Mouse (Mus musculus) intestine, embryonic 16.5 days (tissue): ENCODE data around the gene Dclk1. TPM values are rescaled to one million over a fixed set of nuclear protein-coding genes. Genes with fewer than 3 reads are reported as not detected.

Source experiments
- ATAC-seq: fragments of 200-750 bp; cut with Nextera tagmentation; 2 replicates; pipeline ENCODE4 v1.8.0; 2017; ENCODE audit warnings: moderate TSS enrichment, moderate library complexity
- H3K27ac ChIP-seq: fragments of 300-500 bp; sonication (generic); 2 replicates; pipeline ENCODE4 v1.5.1; 2014; ENCODE audit warnings: mild to moderate bottlenecking, low read length
- H3K27me3 ChIP-seq: fragments of 300-500 bp; sonication (generic); replicated peaks from 2 replicates; pipeline ENCODE4 v1.6.1; 2014; ENCODE audit warnings: low read length, control low read depth, mixed read lengths; ENCODE audit not compliant: control insufficient read depth, insufficient read depth
- H3K36me3 ChIP-seq: fragments of 300-500 bp; sonication (generic); 2 replicates; pipeline ENCODE4 v1.6.1; 2014; ENCODE audit warnings: low read length, control low read depth; ENCODE audit not compliant: control insufficient read depth, insufficient read depth
- H3K4me1 ChIP-seq: fragments of 300-500 bp; sonication (generic); 2 replicates; pipeline ENCODE4 v1.6.1; 2014; ENCODE audit warnings: low read length, control low read depth, mixed read lengths; ENCODE audit not compliant: control insufficient read depth, insufficient read depth
- H3K4me2 ChIP-seq: fragments of 300-500 bp; sonication (generic); 2 replicates; pipeline ENCODE4 v1.6.1; 2014; ENCODE audit warnings: low read depth, low read length, control low read depth
- H3K4me3 ChIP-seq: fragments of 300-500 bp; sonication (generic); 2 replicates; pipeline ENCODE4 v1.5.1; 2014; ENCODE audit warnings: mild to moderate bottlenecking, low read length
- H3K9ac ChIP-seq: fragments of 300-500 bp; sonication (generic); 2 replicates; pipeline ENCODE4 v1.6.1; 2014; ENCODE audit warnings: low read depth, low read length
- H3K9me3 ChIP-seq: fragments of 300-500 bp; sonication (generic); 2 replicates; pipeline ENCODE4 v1.6.1; 2016; ENCODE audit warnings: low read length, control low read depth; ENCODE audit not compliant: control insufficient read depth
- WGBS: fragments of 180-500 bp; shearing (Covaris S2); extraction: QIAGEN DNeasy Blood & Tissue Kit; methylation state at CpG from one replicate; pipeline ENCODE4 v1.1.7; 2014; 5-methylcytosine and 5-hydroxymethylcytosine counted together
- polyA plus RNA-seq: library from polyadenylated mRNA; unstranded; fragments of >200 nt; fragmentation: Nextera tagmentation; extraction: Ambion mirVana; gene quantifications from 2 replicates; pipeline ENCODE4 v1.2.1, GENCODE M21; 2015

Gene Dclk1
- polyA plus RNA-seq, 1 experiment from 2014 or later: 11.6 TPM

DNA sequence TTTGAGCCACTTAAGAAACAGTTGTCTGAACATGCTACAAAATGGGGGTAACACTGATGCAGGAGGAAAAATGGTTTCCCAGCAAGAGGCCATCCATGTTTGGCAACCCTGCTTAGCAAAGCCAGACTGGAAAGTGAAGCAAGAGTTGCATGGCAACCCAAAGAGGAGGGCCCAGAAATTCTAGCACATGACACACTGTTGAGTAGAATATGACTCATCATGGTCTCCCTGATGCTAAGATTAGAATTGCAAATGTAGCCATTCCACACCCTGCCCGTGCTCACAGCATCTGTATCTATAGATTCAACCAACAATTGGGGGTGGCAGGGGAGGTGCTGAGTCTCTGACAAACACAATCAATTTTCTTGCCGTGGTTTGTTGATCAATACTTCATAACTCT, 154.6 kb downstream of the Dclk1 start:
- Histone ChIP-seq H3K9me3 (no peaks in the 10 kb centered on the region), H3K27me3 (no peaks in the 10 kb centered on the region), H3K27ac (no peak overlapping the region), H3K36me3 (no peaks in the 10 kb centered on the region), H3K4me1 (no peaks in the 10 kb centered on the region), H3K4me3 (no peak overlapping the region), H3K9ac (no peak overlapping the region), H3K4me2 (no peak overlapping the region)
- ATAC-seq: no peak
- 73% methylated on average over 2 of the region's 2 CpGs for WGBS

DNA sequence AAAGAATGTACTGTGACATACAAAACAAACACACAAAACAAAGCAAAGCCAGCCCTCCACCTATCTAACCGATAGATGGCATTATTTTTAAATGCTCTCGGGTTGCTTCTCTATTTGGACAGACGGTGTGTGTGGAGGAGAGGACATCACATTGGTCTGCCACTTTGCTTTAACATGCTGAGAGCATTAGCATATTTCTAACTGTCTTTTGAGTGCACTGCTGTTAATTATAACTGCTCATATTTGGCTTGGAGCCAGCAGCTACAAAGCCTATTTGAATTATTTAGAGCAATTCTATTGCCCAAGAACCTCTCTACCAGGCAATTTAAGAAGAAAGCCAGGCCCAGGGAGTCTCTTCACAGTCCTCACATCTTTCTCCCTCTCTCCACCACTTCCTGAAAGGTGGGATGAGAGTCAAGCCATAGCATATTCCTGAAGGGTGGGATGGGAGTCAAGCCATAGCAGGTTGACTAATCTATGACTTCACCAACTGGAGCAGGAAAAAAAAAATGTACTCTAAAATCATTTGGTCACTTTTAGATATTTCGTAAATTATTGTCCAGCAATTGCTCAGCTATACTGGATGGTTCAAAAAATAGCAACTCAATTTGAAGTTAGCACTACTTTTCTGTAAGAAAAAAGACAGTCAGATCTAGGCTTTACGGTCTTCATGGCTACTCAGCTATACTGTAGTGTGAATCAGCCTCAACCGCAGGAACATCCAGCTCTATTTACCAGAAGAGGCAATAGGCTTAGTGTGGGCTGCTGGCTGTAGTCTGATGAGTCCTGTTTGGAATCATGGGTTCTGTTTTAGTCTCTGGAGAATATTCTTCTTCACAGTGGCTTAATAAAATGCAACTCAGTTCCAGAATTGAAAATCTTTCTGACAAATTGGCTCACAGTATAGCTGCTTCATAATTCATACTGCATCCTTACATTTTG, 155.9 kb downstream of the Dclk1 start:
- no peak overlapping the region for H3K4me3 ChIP-seq
- 79% methylated on average over 6 of the region's 6 CpGs for WGBS
- no peak for ATAC-seq

DNA sequence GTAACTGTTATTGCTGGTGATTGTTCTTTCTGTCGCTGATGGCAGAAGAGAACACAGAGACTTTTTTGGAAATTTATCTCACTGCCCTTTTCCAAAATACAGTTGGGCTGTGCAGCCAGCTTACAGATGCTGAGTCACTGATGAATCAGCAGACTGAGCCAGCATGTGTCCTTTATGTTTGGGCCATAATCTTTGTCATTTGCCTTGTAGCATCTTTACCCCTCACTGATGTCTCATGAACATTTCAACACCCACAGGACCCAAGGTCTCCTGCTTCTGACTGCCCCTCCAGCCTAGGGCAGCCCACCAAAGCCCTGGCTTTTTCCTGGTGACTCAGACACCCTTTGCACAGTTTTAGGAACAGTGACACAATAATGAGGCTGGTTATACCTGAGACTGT, 159.1 kb downstream of the Dclk1 start:
- Histone ChIP-seq H3K36me3 (no peaks in the 10 kb centered on the region), H3K4me1 (no peaks in the 10 kb centered on the region), H3K9ac (no peak overlapping the region), H3K9me3 (no peaks in the 10 kb centered on the region), H3K4me2 (no peak overlapping the region), H3K27ac (no peak overlapping the region), H3K4me3 (no peak overlapping the region), H3K27me3 (no peaks in the 10 kb centered on the region)
- no peak for ATAC-seq
- WGBS: 62% methylated on average over 1 of the region's 1 CpGs

More for the DNA sequence above, 155.9 kb downstream of the Dclk1 start:
- Histone ChIP-seq H3K9ac (no peak overlapping the region), H3K4me1 (no peaks in the 10 kb centered on the region), H3K27me3 (no peaks in the 10 kb centered on the region), H3K36me3 (no peaks in the 10 kb centered on the region), H3K27ac (no peak overlapping the region), H3K4me2 (no peak overlapping the region), H3K9me3 (no peaks in the 10 kb centered on the region)

DNA sequence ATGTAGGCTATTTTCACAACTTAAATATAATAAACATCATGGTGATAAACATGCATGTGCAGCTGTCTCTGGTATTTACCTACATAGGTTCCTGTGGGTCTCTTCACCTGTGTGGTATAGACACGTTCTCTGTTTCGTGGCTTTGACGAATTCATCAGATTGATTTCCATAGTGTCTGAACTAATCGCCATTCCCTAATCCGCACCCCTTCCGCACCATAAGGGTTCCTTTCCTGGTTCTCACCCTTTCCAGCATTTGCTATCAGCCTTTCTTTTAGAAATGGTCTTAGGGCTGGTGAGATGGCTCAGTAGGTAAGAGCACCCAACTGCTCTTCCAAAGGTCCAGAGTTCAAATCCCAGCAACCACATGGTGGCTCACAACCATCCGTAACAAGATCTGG, 162.6 kb downstream of the Dclk1 start:
- Histone ChIP-seq H3K4me2 (no peak overlapping the region), H3K4me1 (no peaks in the 10 kb centered on the region), H3K27ac (no peak overlapping the region), H3K4me3 (no peak overlapping the region), H3K27me3 (no peaks in the 10 kb centered on the region), H3K9me3 (no peaks in the 10 kb centered on the region), H3K36me3 (no peaks in the 10 kb centered on the region), H3K9ac (no peak overlapping the region)
- no peak for ATAC-seq
- 93% methylated on average over 7 of the region's 7 CpGs for WGBS

DNA sequence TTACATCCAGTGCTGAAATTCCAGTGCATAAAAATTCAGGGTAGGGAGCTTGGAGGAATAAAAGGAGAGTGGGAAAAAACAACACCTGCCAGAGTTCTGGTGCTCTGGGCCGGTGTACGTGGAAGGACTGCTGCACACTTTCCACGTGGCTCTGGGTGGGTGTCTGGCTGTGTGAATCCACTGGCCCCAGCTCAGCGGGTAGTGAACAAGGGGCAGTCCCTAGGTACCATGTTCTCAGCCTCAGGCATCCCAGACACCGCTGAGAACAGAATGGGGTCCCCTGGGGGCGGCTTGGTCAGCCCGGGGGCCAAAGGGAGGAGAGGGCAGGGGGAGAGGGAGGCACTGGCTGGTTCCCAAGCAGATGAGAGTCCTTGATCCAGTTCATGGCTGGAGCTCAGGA, 164.5 kb downstream of the Dclk1 start:
- H3K4me2 ChIP-seq: no peak overlapping the region
- H3K4me1 ChIP-seq: no peaks in the 10 kb centered on the region
- H3K9ac ChIP-seq: no peak overlapping the region
- WGBS: 77% methylated on average over 7 of the region's 7 CpGs
- no peak overlapping the region for H3K27ac ChIP-seq
- H3K4me3 ChIP-seq: no peak overlapping the region
- H3K9me3 ChIP-seq: no peaks in the 10 kb centered on the region
- no peak for ATAC-seq
- no peaks in the 10 kb centered on the region for H3K27me3 ChIP-seq
- no peaks in the 10 kb centered on the region for H3K36me3 ChIP-seq

DNA sequence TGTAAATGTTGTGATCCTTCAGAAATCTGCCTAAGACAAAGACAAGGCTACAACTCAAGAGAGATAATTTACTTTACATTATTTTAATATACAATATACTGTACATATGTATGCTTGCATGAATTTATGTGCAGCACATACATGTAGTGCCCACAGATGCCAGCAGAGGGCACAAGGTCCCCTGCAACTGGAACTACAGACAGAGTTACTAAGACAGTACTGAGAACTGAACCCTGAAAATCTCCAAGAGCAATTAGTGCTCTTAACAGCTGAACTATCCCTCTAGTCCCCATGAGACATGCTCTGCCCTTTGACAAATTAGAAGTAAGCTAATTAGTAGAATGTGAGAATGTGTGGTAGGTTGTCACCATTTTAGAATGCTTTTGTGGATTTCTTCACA, 169.4 kb downstream of the Dclk1 start:
- no peaks in the 10 kb centered on the region for H3K27me3 ChIP-seq
- ATAC-seq: no peak
- H3K9ac ChIP-seq: no peak overlapping the region

DNA sequence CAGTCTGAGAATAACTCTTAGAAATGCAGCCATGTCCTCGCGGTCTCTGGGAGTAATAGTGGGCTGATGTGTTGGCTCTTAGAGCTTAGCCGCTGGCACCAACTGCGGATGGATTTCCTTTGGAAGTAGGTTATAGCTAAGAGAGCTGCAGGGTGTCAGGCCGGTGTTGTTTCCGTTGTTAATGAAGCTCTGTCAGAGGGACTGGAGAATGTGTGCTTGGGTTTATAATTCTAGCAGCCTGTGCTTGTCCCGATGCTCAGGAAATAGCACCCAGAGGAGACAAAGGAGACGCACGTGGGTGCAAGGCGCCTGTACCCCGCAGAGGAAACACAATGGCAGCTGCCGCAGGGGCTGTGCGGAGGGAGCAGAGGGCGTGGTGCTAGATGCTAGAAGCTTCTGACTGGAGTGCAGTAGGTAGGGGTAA, 173.4 kb downstream of the Dclk1 start:
- no peak overlapping the region for H3K4me3 ChIP-seq
- no peaks in the 10 kb centered on the region for H3K9me3 ChIP-seq
- no peak overlapping the region for H3K27ac ChIP-seq
- H3K36me3 ChIP-seq: no peaks in the 10 kb centered on the region
- no peak for ATAC-seq
- WGBS: 24% methylated on average over 14 of the region's 14 CpGs
- no peaks in the 10 kb centered on the region for H3K4me1 ChIP-seq
- 0 out of 2 replicates have a peak overlapping the region, but pooled peaks have one; percentile 33 for H3K4me2 ChIP-seq
- H3K27me3 ChIP-seq: no peaks in the 10 kb centered on the region
- H3K9ac ChIP-seq: no peak overlapping the region

More for the DNA sequence above, 169.4 kb downstream of the Dclk1 start:
- H3K4me2 ChIP-seq: no peak overlapping the region
- H3K9me3 ChIP-seq: no peaks in the 10 kb centered on the region
- no peaks in the 10 kb centered on the region for H3K36me3 ChIP-seq
- H3K4me1 ChIP-seq: no peaks in the 10 kb centered on the region
- no peak overlapping the region for H3K4me3 ChIP-seq
- no peak overlapping the region for H3K27ac ChIP-seq

DNA sequence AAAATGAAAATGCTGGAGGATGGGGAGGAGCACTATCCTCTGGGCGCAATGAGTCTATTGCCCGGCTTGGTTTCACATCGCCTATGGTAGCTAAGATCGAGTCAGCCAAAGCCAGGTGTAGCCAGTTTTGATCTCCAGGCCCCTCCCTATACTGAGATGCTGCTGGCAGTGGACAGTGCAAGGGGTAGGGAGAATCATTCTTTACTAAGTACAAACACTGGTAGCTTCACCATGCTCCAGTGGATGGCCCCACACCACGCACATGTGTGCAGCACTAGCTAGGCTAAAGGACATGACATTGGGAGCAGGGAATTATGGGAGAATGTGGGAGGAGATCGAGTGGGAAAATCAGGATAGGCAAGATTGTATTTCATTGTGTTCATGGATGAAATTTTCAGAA, 176.7 kb downstream of the Dclk1 start:
- no peaks in the 10 kb centered on the region for H3K4me1 ChIP-seq
- ATAC-seq: no peak
- 76% methylated on average over 6 of the region's 6 CpGs for WGBS
- H3K4me3 ChIP-seq: no peak overlapping the region
- no peak overlapping the region for H3K9ac ChIP-seq
- no peak overlapping the region for H3K4me2 ChIP-seq
- H3K9me3 ChIP-seq: no peaks in the 10 kb centered on the region
- no peaks in the 10 kb centered on the region for H3K36me3 ChIP-seq
- H3K27me3 ChIP-seq: no peaks in the 10 kb centered on the region
- H3K27ac ChIP-seq: no peak overlapping the region

DNA sequence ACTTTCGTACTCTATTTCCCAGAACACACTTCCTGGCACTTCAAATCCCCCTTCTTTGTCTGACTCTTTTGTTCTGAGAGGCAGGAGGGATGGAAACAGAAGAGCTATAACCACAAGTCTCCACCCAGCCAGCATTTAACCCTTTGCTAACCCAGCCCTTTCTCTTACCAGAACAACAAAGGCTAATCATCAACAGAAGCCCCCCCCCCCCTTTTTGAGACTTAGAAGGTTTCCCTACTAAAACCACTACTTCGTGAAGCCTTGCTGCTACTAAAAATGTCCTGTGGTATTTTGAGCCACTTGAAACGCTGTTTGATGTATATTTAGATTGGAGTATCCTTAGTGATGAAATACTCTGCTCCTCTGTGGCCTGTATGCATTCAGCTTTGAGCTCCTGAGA, 177.2 kb downstream of the Dclk1 start:
- Histone ChIP-seq H3K4me2 (no peak overlapping the region), H3K27me3 (no peaks in the 10 kb centered on the region), H3K4me3 (no peak overlapping the region), H3K9me3 (no peaks in the 10 kb centered on the region), H3K4me1 (no peaks in the 10 kb centered on the region), H3K27ac (no peak overlapping the region), H3K36me3 (no peaks in the 10 kb centered on the region), H3K9ac (no peak overlapping the region)
- no peak for ATAC-seq
- WGBS: 29% methylated on average over 3 of the region's 3 CpGs
